Mouse (Mus musculus): ENCODE results near the gene Galntl6. TPM values are rescaled to one million over a fixed set of nuclear protein-coding genes. Genes with fewer than 3 reads are reported as not detected.

The Galntl6 gene
- polyA plus RNA-seq, 1 experiment from 2014 or later: 0.20 TPM

DNA sequence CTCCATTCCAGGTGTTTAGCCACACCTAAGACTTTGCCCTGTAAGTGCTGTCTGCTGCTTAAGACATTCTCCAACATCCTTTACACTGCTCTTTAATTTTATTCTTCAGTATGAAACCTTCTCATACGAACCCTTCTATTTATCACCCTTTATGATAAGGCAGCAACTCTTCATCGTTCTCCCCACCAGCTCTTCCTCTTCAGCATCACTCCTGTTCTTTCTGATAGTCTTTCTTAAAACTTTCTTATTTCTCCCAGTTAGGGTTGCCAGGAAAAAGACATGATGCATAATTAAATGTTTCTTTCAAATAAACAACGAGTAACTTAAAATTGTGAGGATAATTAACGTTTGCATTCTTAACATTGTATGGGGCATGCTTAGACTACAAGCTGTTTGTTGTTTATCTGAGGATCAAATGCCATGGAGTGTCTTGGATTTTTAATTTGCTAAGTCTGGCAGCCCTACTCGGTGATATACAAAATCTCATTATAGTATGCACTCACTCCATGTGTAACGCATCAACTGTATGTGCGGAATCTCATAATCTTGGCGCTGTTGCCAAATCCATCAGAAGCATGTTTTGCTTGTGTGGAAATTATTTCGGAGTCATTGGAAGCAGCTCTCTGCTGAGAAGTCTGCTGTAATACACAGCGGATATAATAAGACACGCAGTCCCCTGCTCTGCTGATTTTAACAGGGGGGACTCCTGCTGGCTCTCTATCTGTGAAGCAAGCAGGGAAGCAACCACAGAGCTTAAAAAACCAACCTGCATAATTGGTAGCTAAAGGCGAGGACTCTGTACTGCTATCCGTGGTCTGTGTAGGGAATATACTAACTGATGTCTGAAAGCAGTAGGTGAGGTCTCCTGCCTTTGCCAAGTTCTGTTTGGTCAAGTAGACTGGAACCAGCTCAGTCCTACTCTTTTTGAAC, 1069.7 kb downstream of the Galntl6 start:
- no peak overlapping the region for H3K4me3 ChIP-seq (ENCODE audit: low read depth, low read length)
- H3K9me3 ChIP-seq (ENCODE audit: control insufficient read depth): no peaks in the 10 kb centered on the region
- no peak for TF ChIP-seq CTCF (IDR thresholded peaks at IDR 0.05; ENCODE audit: low read depth)
- ATAC-seq: no peak
- no peaks in the 10 kb centered on the region for H3K27me3 ChIP-seq (replicated peaks; ENCODE audit: control insufficient read depth, insufficient read depth, low read length)
- WGBS: 54% methylated on average over 13 of the region's 13 CpGs
- H3K27ac ChIP-seq (ENCODE audit: low read depth, low read length): no peak overlapping the region
- H3K4me2 ChIP-seq (replicated peaks; ENCODE audit: low read depth): 0 out of 2 replicates have a peak overlapping the region, but pooled peaks have one; percentile 13
- H3K9ac ChIP-seq (ENCODE audit: low read depth, low read length): no peak overlapping the region
- no peaks in the 10 kb centered on the region for H3K4me1 ChIP-seq (replicated peaks; ENCODE audit: control insufficient read depth, insufficient read depth, low read length)
- no peaks in the 10 kb centered on the region for H3K36me3 ChIP-seq (ENCODE audit: control insufficient read depth, insufficient read depth)

DNA sequence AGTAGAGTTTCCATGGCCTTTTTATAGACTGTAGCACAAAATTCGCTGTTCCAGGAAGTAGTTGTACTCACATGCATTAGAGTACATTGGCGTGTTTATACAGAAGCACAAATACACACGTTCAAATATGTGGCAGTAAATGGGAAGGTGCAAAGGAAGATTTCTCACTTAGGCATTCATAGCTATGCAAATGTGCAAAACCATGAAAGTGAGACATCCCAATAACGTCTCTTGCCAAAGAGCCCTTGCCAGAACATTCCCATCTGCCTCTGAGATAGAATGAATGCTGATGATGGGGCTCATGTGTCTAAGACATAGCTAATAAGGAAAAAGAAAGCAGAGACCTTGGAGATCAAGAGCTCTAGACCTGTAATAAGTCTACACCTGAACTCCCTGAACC, 1071.0 kb downstream of the Galntl6 start:
- Histone ChIP-seq H3K4me3 (ENCODE audit: low read depth, low read length) (no peak overlapping the region), H3K9me3 (ENCODE audit: control insufficient read depth) (no peaks in the 10 kb centered on the region), H3K9ac (ENCODE audit: low read depth, low read length) (no peak overlapping the region), H3K4me1 (replicated peaks; ENCODE audit: control insufficient read depth, insufficient read depth, low read length) (no peaks in the 10 kb centered on the region), H3K4me2 (replicated peaks; ENCODE audit: low read depth) (no peak overlapping the region), H3K27me3 (replicated peaks; ENCODE audit: control insufficient read depth, insufficient read depth, low read length) (no peaks in the 10 kb centered on the region), H3K36me3 (ENCODE audit: control insufficient read depth, insufficient read depth) (no peaks in the 10 kb centered on the region), H3K27ac (ENCODE audit: low read depth, low read length) (no peak overlapping the region)
- ATAC-seq: no peak
- no peak for TF ChIP-seq CTCF (IDR thresholded peaks at IDR 0.05; ENCODE audit: low read depth)
- WGBS: 59% methylated on average over 4 of the region's 4 CpGs

DNA sequence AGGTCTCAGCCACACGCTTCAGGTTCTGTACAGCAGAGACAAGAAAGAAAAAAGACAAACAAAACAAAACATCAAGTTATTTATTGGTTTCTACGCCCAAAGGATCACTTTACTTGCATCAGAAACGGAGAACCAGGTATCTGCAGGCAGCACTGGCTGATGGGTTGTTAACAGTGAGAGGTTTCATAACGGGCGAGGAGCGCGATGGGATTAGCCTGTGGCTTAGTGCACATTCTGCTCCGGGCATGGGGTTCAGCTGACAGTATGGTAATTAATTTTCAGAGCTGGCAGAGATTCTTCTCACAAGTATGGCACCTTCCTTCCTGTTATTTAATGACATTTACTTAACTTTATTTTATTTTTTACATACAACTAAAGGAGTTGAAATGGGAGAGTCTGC, 1075.1 kb downstream of the Galntl6 start:
- Histone ChIP-seq H3K4me3 (ENCODE audit: low read depth, low read length) (no peak overlapping the region), H3K27ac (ENCODE audit: low read depth, low read length) (no peak overlapping the region), H3K27me3 (replicated peaks; ENCODE audit: control insufficient read depth, insufficient read depth, low read length) (no peaks in the 10 kb centered on the region), H3K9ac (ENCODE audit: low read depth, low read length) (no peak overlapping the region), H3K9me3 (ENCODE audit: control insufficient read depth) (no peaks in the 10 kb centered on the region), H3K4me2 (replicated peaks; ENCODE audit: low read depth) (no peak overlapping the region), H3K36me3 (ENCODE audit: control insufficient read depth, insufficient read depth) (no peaks in the 10 kb centered on the region), H3K4me1 (replicated peaks; ENCODE audit: control insufficient read depth, insufficient read depth, low read length) (no peaks in the 10 kb centered on the region)
- no peak for ATAC-seq
- TF ChIP-seq CTCF (IDR thresholded peaks at IDR 0.05; ENCODE audit: low read depth): no peak
- 64% methylated on average over 8 of the region's 8 CpGs for WGBS

DNA sequence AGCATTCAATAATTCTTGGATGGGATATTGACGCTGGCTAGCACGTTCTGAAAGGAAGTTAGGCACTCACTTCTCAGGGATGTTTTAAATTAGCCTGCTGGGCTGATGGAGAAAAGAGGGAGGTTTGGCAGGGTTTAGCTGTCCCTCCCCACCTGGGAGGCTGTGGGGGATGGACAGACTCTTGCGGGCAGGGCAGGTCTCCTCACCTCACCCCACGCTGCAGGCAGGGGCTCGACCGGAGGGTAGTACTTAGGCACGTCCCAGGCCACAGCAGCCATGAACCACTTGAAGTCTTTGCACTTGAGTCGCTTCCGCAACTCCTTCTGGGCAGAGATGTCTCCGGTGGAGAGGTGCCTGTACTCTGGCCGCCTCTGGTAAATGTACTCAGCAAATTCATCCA, 1075.5 kb downstream of the Galntl6 start:
- TF ChIP-seq CTCF (IDR thresholded peaks at IDR 0.05; ENCODE audit: low read depth): no peak
- no peak overlapping the region for H3K27ac ChIP-seq (ENCODE audit: low read depth, low read length)
- no peaks in the 10 kb centered on the region for H3K36me3 ChIP-seq (ENCODE audit: control insufficient read depth, insufficient read depth)
- WGBS: 57% methylated on average over 11 of the region's 11 CpGs
- H3K9ac ChIP-seq (ENCODE audit: low read depth, low read length): no peak overlapping the region
- no peak overlapping the region for H3K4me3 ChIP-seq (ENCODE audit: low read depth, low read length)
- ATAC-seq: no peak
- no peaks in the 10 kb centered on the region for H3K4me1 ChIP-seq (replicated peaks; ENCODE audit: control insufficient read depth, insufficient read depth, low read length)
- no peak overlapping the region for H3K4me2 ChIP-seq (replicated peaks; ENCODE audit: low read depth)
- no peaks in the 10 kb centered on the region for H3K9me3 ChIP-seq (ENCODE audit: control insufficient read depth)
- no peaks in the 10 kb centered on the region for H3K27me3 ChIP-seq (replicated peaks; ENCODE audit: control insufficient read depth, insufficient read depth, low read length)

DNA sequence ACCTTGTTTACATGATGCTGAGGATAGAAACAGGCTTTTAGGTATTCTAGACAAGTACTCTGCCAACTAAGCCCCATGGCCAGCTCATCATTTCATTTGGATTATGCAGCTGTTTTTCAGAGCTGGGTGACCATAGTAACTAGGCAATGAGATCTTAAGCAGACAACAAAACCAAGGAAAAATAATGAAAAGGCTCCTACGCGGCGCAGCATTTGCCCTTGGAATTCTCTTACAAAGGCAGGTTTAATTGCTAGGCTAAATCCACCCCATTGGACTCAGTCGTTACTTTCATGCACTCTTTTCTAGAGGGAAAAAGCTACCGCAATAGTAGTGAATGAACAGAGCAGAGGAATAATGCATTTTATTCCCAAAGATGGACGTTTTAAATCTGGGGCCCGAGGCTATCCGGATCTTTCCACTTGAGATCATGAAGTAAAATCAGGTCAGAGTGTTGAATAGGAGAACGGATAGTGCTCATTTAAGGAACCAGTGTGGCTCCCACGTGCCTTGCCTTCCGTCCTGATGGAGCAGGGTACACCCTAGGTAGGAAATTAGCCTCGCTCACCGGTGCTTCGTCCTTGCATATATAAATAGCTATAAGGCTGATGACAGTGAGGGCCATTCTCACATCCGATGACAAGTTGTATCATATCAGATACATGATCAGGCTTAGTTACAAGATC, 1076.1 kb downstream of the Galntl6 start:
- H3K4me1 ChIP-seq (replicated peaks; ENCODE audit: control insufficient read depth, insufficient read depth, low read length): no peaks in the 10 kb centered on the region
- H3K27me3 ChIP-seq (replicated peaks; ENCODE audit: control insufficient read depth, insufficient read depth, low read length): no peaks in the 10 kb centered on the region
- WGBS: 86% methylated on average over 15 of the region's 15 CpGs
- H3K9me3 ChIP-seq (ENCODE audit: control insufficient read depth): no peaks in the 10 kb centered on the region
- no peak overlapping the region for H3K4me2 ChIP-seq (replicated peaks; ENCODE audit: low read depth)
- H3K36me3 ChIP-seq (ENCODE audit: control insufficient read depth, insufficient read depth): no peaks in the 10 kb centered on the region
- no peak overlapping the region for H3K9ac ChIP-seq (ENCODE audit: low read depth, low read length)
- H3K27ac ChIP-seq (ENCODE audit: low read depth, low read length): no peak overlapping the region
- ATAC-seq: no peak
- TF ChIP-seq CTCF (IDR thresholded peaks at IDR 0.05; ENCODE audit: low read depth): no peak
- no peak overlapping the region for H3K4me3 ChIP-seq (ENCODE audit: low read depth, low read length)

DNA sequence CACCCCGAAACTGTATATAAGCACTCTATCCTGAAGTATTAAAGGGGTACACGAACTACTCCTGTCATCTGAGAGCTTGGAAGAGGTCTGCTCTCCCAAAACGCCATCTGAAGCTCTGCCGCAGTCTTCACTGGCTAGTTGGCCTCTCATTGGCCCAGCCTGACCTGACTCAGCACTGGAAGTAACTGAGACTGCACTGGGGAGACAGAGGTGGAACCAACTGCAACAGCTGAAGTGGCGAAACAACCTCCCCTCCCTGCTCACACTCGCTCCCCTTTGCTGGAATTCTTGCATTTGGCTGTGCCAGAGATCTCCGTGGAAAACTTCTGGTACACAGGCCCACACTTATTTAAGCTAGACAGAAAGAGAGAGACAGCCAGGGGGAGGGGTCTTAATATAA, 1089.3 kb downstream of the Galntl6 start:
- H3K9ac ChIP-seq (ENCODE audit: low read depth, low read length): no peak overlapping the region
- H3K4me2 ChIP-seq (replicated peaks; ENCODE audit: low read depth): no peak overlapping the region
- TF ChIP-seq CTCF (IDR thresholded peaks at IDR 0.05; ENCODE audit: low read depth): no peak
- WGBS: 59% methylated on average over 7 of the region's 7 CpGs
- H3K4me1 ChIP-seq (replicated peaks; ENCODE audit: control insufficient read depth, insufficient read depth, low read length): no peaks in the 10 kb centered on the region
- H3K27me3 ChIP-seq (replicated peaks; ENCODE audit: control insufficient read depth, insufficient read depth, low read length): no peaks in the 10 kb centered on the region
- H3K27ac ChIP-seq (ENCODE audit: low read depth, low read length): no peak overlapping the region
- no peak overlapping the region for H3K4me3 ChIP-seq (ENCODE audit: low read depth, low read length)
- no peaks in the 10 kb centered on the region for H3K36me3 ChIP-seq (ENCODE audit: control insufficient read depth, insufficient read depth)
- ATAC-seq: no peak
- H3K9me3 ChIP-seq (ENCODE audit: control insufficient read depth): no peaks in the 10 kb centered on the region
